Mouse (Mus musculus) liver, postnatal 0 days (tissue): ENCODE data around the gene Tacc2.

Experiments used
- CTCF ChIP-seq: sonication (generic); IDR thresholded peaks from 2 replicates; pipeline ENCODE4 v1.5.1; 2016; ENCODE audit warnings: antibody characterized with exemption, low read depth
- EP300 ChIP-seq: IDR thresholded peaks from 2 replicates; pipeline ENCODE4 v1.6.1; 2016; ENCODE audit warnings: antibody characterized with exemption, low read depth, mild to moderate bottlenecking

DNA sequence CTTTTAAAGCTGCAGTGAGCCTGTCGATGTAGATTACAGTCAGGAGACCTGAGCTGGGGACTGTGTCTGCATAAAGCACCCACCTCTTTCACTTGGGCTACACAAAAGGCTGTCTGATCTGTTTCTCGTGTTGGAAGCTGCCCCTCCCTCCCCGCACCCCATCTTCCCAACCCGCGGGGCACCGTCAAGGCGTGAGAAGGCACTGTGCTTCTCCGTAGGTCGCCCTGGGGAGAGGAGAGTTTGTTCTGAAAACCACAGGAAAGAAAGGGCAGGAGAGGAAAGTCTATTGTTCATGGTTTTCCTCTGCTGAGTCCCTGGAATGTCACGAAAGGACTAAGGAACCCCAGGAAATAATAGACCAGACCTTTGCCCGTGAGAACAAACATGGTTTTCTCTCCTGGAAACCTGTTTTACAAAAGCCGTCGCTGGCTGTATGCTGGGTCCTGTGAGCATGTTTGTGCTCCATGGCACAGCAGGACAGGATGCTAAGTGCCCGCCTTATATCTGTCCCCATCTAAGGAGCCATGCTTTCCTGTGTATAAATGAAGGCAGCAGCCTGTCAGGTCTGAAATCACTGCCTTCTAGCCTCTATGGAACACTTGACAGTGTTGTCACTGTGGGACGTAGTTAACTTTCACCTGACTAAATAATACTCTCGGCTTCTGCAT, 142.8 kb downstream of the Tacc2 start:
- no peak for TF ChIP-seq CTCF
- no peak for TF ChIP-seq EP300
